Mouse (Mus musculus) layer of hippocampus, postnatal 14 days (tissue): Measurements from ENCODE around the gene Tdgf1. TPM values are rescaled to one million over a fixed set of nuclear protein-coding genes. Genes with fewer than 3 reads are reported as not detected.

Experiments
- DNase-seq, 2 experiments: peaks; one replicate each; pipeline ENCODE4 v3.0.0; 2021 to 2022; ENCODE audit warnings: low spot score in 2 of 2, mixed read lengths in 1 of 2
- long read RNA-seq, 2 experiments: library from polyadenylated mRNA; stranded (forward); transcript quantifications; one replicate each; pipeline ENCODE4 v2.0.0; 2021
- total RNA-seq, 2 experiments: library from RNA; stranded (reverse); gene quantifications; 2 replicates each; pipeline ENCODE4 v1.2.3; 2021

Gene Tdgf1
- under 1 TPM; 0.37 to 0.57 TPM for total RNA-seq
- long read RNA-seq, experiment 1, partial matches to known transcripts: 1 of 1 reads
- long read RNA-seq, experiment 1, other reads (novel, unspliced or antisense): 0 of 1 reads
- long read RNA-seq, experiment 2, partial matches to known transcripts: 1 of 1 reads
- long read RNA-seq, experiment 2, other reads (novel, unspliced or antisense): 0 of 1 reads

DNA sequence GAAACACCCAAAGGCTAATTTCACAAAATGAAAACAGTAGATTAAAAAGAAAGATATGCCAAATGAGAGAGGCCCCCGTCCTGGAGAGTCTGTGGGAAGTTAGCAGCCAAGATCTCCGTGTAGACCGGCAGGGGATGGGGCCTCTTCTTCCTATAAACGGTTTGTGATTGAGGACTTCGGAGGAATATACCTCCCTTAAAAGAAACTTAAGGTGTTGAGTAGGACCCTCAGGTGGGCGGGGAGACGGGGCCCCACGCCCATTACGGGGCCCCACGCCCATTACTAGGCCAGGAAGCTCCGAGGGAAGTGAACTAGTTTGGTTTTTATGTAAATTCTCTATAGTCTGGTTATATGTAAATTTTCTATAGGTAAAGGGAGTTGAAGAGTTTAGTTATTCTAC is at the start of gene Tdgf1:
Gene Tdgf1, minus strand, starts transcription at position 233 of the 400 bp plus-strand sequence.
- no peak for DNase-seq

DNA sequence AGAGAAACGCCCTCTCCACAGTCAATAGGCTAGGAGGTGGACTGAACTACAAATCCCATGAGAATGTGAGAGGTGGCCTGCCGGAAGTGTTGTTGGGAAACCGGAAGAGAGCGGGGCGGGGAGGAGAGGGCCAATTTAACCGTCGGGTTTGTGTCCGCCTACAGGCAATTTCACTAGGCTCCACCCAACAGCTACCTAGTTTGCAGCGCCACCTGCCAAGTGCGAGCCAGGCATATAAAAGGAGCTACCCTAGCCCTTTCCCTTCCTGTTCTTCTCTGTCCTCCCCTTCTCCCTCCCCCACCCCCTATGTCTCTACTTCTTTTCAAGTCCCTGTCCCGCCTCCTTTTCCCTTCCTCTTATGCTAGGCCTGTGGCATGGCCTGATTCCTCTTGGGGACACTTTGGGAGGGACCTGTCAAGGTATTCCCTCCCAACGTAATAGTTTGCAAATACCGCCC is 48.8 kb upstream of the Tdgf1 start:
- DNase-seq: peak; percentile 50 to 77

DNA sequence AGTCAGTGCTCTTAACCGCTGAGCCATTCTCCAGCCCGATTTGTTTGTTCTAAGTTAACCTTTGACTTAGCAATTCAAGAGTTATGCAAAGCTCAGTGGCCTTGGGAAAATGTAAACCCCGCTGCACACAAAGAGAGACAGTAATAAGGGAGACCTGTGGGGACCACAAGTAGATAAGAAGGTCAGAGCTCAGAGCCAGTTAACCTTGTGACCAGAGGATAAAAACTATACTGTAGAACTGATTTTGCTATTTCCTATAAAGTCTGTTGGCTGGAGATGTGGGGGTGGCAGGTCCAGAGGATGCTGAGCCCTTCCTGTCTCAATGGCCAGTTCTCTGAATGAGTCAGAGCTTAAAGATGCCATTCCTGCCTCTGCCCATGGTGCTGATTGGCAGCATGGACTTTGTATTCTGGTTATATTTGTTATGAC is 47.3 kb upstream of the Tdgf1 start:
- no peak for DNase-seq

GRCm38 (mm10) chr9:110990204-110990603 is 44.2 kb upstream of the Tdgf1 start, which contains the start of gene Rtp3:
Rtp3 (minus strand) TSS chr9:110990583.
- no peak for DNase-seq

GRCm38 (mm10) chr9:110989543-110989942 is 43.6 kb upstream of the Tdgf1 start:
- DNase-seq: no peak

- no peak for DNase-seq
These were observed 43.2 kb upstream of the Tdgf1 start for GRCm38 (mm10) chr9:110989141-110989540.

- DNase-seq: no peak
These were observed 42.1 kb upstream of the Tdgf1 start for GRCm38 (mm10) chr9:110988078-110988477.

DNA sequence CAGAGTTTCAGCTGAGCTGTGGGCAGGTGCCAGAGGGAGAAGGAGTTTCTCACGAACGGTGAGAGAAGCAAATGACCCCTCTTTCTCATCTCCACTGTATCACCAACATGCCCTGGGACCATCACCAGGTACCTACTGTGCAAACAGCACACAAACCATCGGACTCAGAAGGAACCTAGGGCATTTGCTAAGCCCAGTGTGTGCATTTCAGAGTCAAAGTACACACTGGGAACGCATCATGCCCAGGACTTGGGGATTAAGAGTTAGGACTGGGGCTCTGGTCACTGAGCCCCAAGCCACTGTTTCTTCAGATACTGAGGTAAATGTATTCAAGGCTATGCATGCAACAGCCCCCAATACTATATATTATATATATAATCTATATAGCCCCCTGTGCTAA is 41.4 kb upstream of the Tdgf1 start:
- no peak for DNase-seq

DNA sequence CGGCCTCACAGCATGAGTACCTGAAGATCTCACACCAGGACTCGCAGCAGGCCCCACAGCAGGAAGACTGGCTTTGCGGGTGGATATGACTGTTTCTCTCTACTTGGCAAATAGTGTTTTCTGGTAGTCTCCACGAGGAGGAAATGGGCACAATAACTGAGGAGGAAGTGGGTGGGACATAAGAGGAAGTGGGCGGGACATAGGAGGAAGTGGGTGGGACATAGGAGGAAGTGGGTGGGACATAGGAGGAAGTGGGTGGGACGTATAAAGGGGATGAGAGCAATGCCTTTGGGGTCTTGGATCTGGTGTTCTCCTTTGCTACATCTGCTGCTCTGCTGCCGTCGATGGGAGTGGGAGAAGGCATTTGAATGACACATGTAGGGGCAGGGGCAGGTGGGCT is 40.0 kb upstream of the Tdgf1 start:
- DNase-seq: no peak

DNA sequence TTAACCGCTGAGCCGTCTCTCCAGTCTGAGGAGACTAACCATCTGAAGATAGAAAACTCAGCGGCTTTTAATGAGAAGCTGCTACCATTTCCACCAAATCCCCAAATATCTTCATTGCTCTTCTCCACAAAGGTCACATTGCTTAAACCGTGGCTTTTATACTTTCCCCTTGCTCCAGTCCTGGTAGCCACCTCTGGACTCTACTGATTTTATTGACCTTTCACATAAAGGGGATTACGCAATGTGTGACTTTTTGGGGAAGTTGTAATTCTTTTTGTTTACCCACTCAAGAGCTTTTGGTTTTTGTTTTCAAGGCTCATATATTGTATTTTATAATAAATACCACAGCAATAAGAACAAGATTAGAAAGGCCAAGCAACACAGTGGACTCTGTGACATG is 39.6 kb upstream of the Tdgf1 start:
- DNase-seq: no peak

- DNase-seq: no peak
These were observed 38.1 kb upstream of the Tdgf1 start for GRCm38 (mm10) chr9:110984096-110984495.

DNA sequence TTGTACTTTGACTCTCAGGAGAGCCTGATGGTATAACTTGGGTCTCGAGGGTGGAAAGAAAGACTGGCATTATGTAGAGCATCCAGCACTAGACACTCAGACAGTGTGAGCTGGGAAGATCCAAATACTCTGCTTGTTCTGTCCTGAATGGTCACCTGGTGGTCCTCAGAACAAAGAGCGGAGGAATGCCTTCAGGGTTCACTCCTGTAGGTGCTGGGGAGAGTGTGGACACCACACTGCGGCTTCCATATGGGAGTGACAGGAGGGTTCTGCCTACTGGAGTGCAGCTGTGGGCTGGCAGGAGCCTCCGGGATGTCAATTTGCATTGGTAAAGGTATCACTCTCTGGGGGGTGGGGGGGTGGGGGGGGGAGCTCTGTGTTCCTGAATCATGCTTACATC is 36.4 kb upstream of the Tdgf1 start:
- DNase-seq: no peak

- DNase-seq: no peak
These were observed 33.5 kb upstream of the Tdgf1 start for GRCm38 (mm10) chr9:110979411-110979810.

- no peak for DNase-seq
These were observed 19.9 kb upstream of the Tdgf1 start for GRCm38 (mm10) chr9:110965910-110966231.

- no peak for DNase-seq
These were observed 19.3 kb upstream of the Tdgf1 start for GRCm38 (mm10) chr9:110965062-110965909.

DNA sequence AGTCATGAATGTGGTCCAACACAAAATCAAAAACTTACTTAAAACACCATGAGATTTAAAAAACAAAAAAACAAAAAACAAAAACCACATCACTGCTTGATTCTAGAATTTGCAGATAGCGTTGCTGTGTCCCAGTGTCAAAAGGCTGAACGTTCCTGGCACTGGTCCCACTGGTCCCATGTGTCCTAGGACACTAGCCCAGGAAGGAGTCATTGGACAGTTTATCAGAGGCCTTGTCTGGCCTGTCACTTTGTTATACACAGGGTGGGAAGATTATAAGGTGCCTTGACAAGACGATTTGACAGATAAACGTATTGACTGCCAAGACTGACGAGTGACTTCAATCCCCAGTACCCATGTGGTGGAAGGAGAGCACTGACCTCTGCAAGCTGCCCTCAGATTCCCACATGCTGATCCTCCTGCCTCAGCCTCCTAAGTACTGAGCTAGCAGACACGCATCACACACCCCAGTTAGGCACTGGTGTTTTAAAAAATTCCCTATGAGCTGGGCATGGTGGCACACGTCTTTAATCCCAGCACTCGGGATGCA is 17.7 kb upstream of the Tdgf1 start:
- no peak for DNase-seq

DNA sequence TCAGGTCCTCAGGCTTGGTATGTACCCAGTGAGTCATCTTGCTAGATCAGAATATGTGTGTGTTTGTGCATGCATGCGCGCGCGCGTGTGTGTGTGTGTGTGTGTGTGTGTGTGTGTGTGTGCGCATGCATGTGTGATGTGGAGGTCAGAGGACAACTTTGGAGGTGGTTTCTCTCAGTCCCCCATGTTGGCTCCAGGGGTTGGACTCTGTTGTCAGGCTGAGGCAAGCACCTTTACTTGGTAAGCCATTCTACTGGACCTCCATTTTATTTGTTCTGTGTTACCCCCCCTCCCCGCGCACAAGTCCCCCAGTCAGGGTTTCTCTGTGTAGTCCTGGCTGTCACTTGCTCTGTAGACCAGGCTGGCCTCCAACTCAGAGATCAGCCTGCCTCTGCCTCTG is 15.4 kb upstream of the Tdgf1 start:
- DNase-seq: no peak

- DNase-seq: no peak
These were observed 14.5 kb upstream of the Tdgf1 start for GRCm38 (mm10) chr9:110960230-110961149.

GRCm38 (mm10) chr9:110959669-110960068 is 13.7 kb upstream of the Tdgf1 start:
- no peak for DNase-seq

DNA sequence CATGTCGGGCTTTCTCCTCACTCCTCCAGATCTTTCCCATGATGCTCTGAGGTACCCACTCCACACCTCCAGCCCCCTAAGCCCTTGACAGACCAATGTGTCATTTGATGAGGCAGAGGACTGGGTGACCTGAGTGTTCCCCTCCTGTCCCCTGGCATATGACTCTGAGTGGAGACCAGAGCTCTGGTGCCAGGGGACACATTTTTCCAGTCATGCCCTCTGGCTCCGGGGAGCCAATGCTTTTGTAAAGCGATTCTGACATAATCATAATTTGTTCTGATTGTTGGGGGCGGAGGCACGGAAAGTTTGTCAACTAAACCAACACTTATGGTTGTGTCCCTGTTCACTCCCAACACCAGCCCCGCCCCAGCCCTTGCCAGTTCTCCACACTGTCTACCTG is 10.0 kb upstream of the Tdgf1 start:
- no peak for DNase-seq

DNA sequence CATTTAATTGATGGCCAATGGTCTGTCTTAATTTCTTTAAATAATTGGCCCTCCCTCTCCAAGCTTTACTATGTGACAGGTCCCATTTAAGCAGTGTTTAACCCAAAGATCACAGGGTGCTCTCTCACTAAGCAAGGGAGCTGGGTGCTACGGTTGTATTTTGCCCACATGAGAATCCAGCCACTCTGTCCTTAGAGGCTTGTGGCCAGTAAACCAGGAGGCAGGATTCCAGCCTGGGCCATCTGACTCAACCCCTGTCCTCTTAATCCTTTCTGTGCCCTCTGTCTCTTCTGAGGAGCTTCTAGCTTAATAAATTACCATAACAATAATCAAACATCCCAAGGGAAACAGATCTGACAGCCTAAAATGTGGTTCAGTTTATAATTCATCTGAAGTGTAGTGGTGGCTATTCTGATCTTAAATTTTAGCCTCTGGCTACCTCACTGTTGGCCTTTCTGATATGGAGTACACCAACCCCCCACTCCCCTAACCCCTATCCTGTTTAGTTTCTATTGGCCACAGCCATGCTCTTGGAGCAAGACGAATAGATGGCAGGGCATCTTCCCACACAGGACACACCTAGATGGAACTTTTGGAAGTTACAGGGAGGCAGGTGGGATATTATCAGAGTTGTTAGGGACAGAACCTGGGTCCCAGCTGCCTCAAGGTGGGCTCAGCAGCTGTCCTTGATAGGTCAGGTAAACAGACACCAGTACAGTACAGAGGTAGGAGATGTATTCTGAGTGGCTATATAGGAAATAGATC is 8.9 kb upstream of the Tdgf1 start:
- DNase-seq: no peak
